Comparison of ENCODE assay signal across 29 mouse cellular contexts in genomic region chr19:4898972-4899371, GRCm38 (mm10). TPM values are rescaled to one million over a fixed set of nuclear protein-coding genes. Genes with fewer than 3 reads are reported as not detected.
DNase-seq lines count a peak whose midpoint lies in the region; ATAC-seq and TF ChIP-seq lines count a peak whose summit lies in the region.
"Had no signal": no experiment of that assay in that cellular context is flagged by ENCODE, and none has a peak within 500 bp of the region (broad histone marks: within the 10 kb centered on the region; RNA-seq: fewer than 3 reads in every experiment).

No protein-coding gene starts in this region.

- no peak overlapping the region for H3K4me2 ChIP-seq in embryonic facial prominence, embryonic 14.5 days (ENCODE audit: low read depth, low read length)
- H3K4me2 ChIP-seq in kidney, embryonic 15.5 days = no peak overlapping the region
- no peak overlapping the region for H3K4me2 ChIP-seq in limb, embryonic 14.5 days (replicated peaks; ENCODE audit: low read depth, low read length, severe bottlenecking)
- H3K4me2 ChIP-seq in forebrain, postnatal 0 days (ENCODE audit: low read depth) = no peak overlapping the region
- H3K4me2 ChIP-seq: embryonic facial prominence, embryonic 13.5 days; forebrain, embryonic 13.5 days; heart, embryonic 13.5 days; hindbrain, embryonic 14.5 days had no signal

- no peaks in the 10 kb centered on the region for H3K4me1 ChIP-seq in embryonic facial prominence, embryonic 14.5 days (ENCODE audit: control insufficient read depth, insufficient read depth, low read length)
- peaks cover 5% of the 10 kb centered on the region for H3K4me1 ChIP-seq in embryonic facial prominence, embryonic 10.5 days
- peaks cover 19% of the 10 kb centered on the region for H3K4me1 ChIP-seq in kidney, embryonic 15.5 days
- H3K4me1 ChIP-seq in limb, embryonic 14.5 days (ENCODE audit: control insufficient read depth, insufficient read depth, low read length) = no peaks in the 10 kb centered on the region
- H3K4me1 ChIP-seq in limb, embryonic 10.5 days = no peaks in the 10 kb centered on the region
- H3K4me1 ChIP-seq in forebrain, postnatal 0 days (ENCODE audit: insufficient read depth) = no peaks in the 10 kb centered on the region
- H3K4me1 ChIP-seq: embryonic facial prominence, embryonic 13.5 days; forebrain, embryonic 10.5 days; forebrain, embryonic 13.5 days; heart, embryonic 13.5 days had no signal

- H3K36me3 ChIP-seq in embryonic facial prominence, embryonic 14.5 days (ENCODE audit: control insufficient read depth, insufficient read depth, low read length) = peaks cover 11% of the 10 kb centered on the region; the same call in 1 of the 2 replicates
- H3K36me3 ChIP-seq in embryonic facial prominence, embryonic 10.5 days (replicated peaks) = peaks cover 37% of the 10 kb centered on the region
- H3K36me3 ChIP-seq in kidney, embryonic 15.5 days = peaks cover 23% of the 10 kb centered on the region; the same call in 1 of the 2 replicates
- H3K36me3 ChIP-seq in limb, embryonic 14.5 days (ENCODE audit: control insufficient read depth, insufficient read depth, low read length) = peaks cover 14% of the 10 kb centered on the region
- peaks cover 19% of the 10 kb centered on the region for H3K36me3 ChIP-seq in limb, embryonic 10.5 days
- H3K36me3 ChIP-seq in forebrain, postnatal 0 days (ENCODE audit: insufficient read depth) = peaks cover 49% of the 10 kb centered on the region

- 0 out of 2 replicates have a peak, but pooled peaks have one; percentile 26 for ATAC-seq in embryonic facial prominence, embryonic 14.5 days (ENCODE audit: low read depth)
- 0 out of 2 replicates have a peak, but pooled peaks have one; percentile 49 for ATAC-seq in kidney, embryonic 15.5 days (replicated peaks; ENCODE audit: low FRiP score)
- peak; percentile 50; the same call in 1 of the 2 replicates for ATAC-seq in limb, embryonic 14.5 days (ENCODE audit: low FRiP score, low read depth)
- ATAC-seq in forebrain, postnatal 0 days = no peak
- ATAC-seq: forebrain, embryonic 13.5 days; forebrain, embryonic 16.5 days; hindbrain, postnatal 0 days; Patski had no signal

- TF ChIP-seq CTCF in forebrain, postnatal 0 days (IDR thresholded peaks at IDR 0.05; ENCODE audit: low read depth) = no peak

- H3K9ac ChIP-seq in embryonic facial prominence, embryonic 14.5 days (ENCODE audit: low read depth, low read length) = no peak overlapping the region
- no peak overlapping the region for H3K9ac ChIP-seq in kidney, embryonic 15.5 days
- no peak overlapping the region for H3K9ac ChIP-seq in limb, embryonic 14.5 days (ENCODE audit: low read depth, low read length, severe bottlenecking)
- no peak overlapping the region for H3K9ac ChIP-seq in forebrain, postnatal 0 days
- H3K9ac ChIP-seq: embryonic facial prominence, embryonic 13.5 days; forebrain, embryonic 13.5 days; heart, embryonic 13.5 days; hindbrain, embryonic 14.5 days had no signal

- no peaks in the 10 kb centered on the region for H3K9me3 ChIP-seq in embryonic facial prominence, embryonic 14.5 days (ENCODE audit: control insufficient read depth, low read length)
- H3K9me3 ChIP-seq in embryonic facial prominence, embryonic 10.5 days = no peaks in the 10 kb centered on the region
- no peaks in the 10 kb centered on the region for H3K9me3 ChIP-seq in kidney, embryonic 15.5 days (replicated peaks)
- no peaks in the 10 kb centered on the region for H3K9me3 ChIP-seq in limb, embryonic 14.5 days (ENCODE audit: control insufficient read depth, low read length)
- H3K9me3 ChIP-seq in limb, embryonic 10.5 days (replicated peaks) = no peaks in the 10 kb centered on the region
- no peaks in the 10 kb centered on the region for H3K9me3 ChIP-seq in forebrain, postnatal 0 days (ENCODE audit: low read length)
- H3K9me3 ChIP-seq: embryonic facial prominence, embryonic 13.5 days; forebrain, embryonic 10.5 days; forebrain, embryonic 13.5 days; G1E; heart, embryonic 10.5 days; heart, embryonic 13.5 days had no signal

- H3K27ac ChIP-seq in embryonic facial prominence, embryonic 14.5 days (replicated peaks; ENCODE audit: low read depth, low read length) = no peak overlapping the region
- H3K27ac ChIP-seq in embryonic facial prominence, embryonic 10.5 days (replicated peaks) = no peak overlapping the region
- H3K27ac ChIP-seq in kidney, embryonic 15.5 days = peak overlapping the region; percentile 41; the same call in 1 of the 2 replicates
- H3K27ac ChIP-seq in limb, embryonic 14.5 days (replicated peaks; ENCODE audit: low read depth, low read length) = no peak overlapping the region
- no peak overlapping the region for H3K27ac ChIP-seq in limb, embryonic 10.5 days
- H3K27ac ChIP-seq in forebrain, postnatal 0 days (ENCODE audit: low read depth, low read length) = no peak overlapping the region
- H3K27ac ChIP-seq: embryonic facial prominence, embryonic 13.5 days; forebrain, embryonic 10.5 days; forebrain, embryonic 13.5 days; heart, adult 2 months; heart, embryonic 10.5 days; heart, embryonic 13.5 days; hindbrain, embryonic 14.5 days; hindbrain, postnatal 0 days had no signal

- 50% methylated on average over 9 of the region's 9 CpGs for WGBS in embryonic facial prominence, embryonic 14.5 days
- WGBS in embryonic facial prominence, embryonic 10.5 days = 73% methylated on average over 9 of the region's 9 CpGs
- WGBS in kidney, embryonic 15.5 days = 31% methylated on average over 9 of the region's 9 CpGs
- WGBS in limb, embryonic 14.5 days = 73% methylated on average over 9 of the region's 9 CpGs
- WGBS in limb, embryonic 10.5 days = 77% methylated on average over 9 of the region's 9 CpGs
- 83% methylated on average over 9 of the region's 9 CpGs for WGBS in forebrain, postnatal 0 days

- H3K4me3 ChIP-seq in embryonic facial prominence, embryonic 14.5 days (ENCODE audit: low read depth, low read length) = no peak overlapping the region
- no peak overlapping the region for H3K4me3 ChIP-seq in embryonic facial prominence, embryonic 10.5 days
- no peak overlapping the region for H3K4me3 ChIP-seq in kidney, embryonic 15.5 days (replicated peaks)
- H3K4me3 ChIP-seq in limb, embryonic 14.5 days (replicated peaks; ENCODE audit: low read length) = no peak overlapping the region
- H3K4me3 ChIP-seq in limb, embryonic 10.5 days = no peak overlapping the region
- no peak overlapping the region for H3K4me3 ChIP-seq in forebrain, postnatal 0 days (ENCODE audit: low read depth, low read length)
- H3K4me3 ChIP-seq: embryonic facial prominence, embryonic 13.5 days; forebrain, embryonic 10.5 days; forebrain, embryonic 13.5 days; heart, adult 2 months; heart, embryonic 10.5 days; heart, embryonic 13.5 days had no signal

- TF ChIP-seq POLR2A in limb, embryonic 14.5 days (IDR thresholded peaks at IDR 0.05; ENCODE audit: borderline replicate concordance, extremely low read depth, insufficient read depth, insufficient read length) = no peak

- peak; percentile 59 for DNase-seq in embryonic facial prominence, embryonic 14.5 days (ENCODE audit: low spot score)
- no peak for DNase-seq in embryonic facial prominence, embryonic 10.5 days (ENCODE audit: low spot score)
- DNase-seq in kidney, postnatal 4 days = no peak
- no peak for DNase-seq in limb, embryonic 14.5 days (ENCODE audit: low spot score)
- DNase-seq in limb, embryonic 10.5 days (ENCODE audit: low spot score) = no peak
- DNase-seq in forebrain, postnatal 0 days = no peak
- DNase-seq in testis, postnatal 14 days (ENCODE audit: low spot score) = no peak
- DNase-seq: adrenal gland, adult 2 months; adrenal gland, postnatal 14 days; cerebellum, adult 11 months; cerebellum, adult 2 months; cerebellum, adult 9-11 months; cerebellum, postnatal 25 days; gastrocnemius, postnatal 36 days; heart, adult 2 months; heart, postnatal 14 days; heart, postnatal 4 days had no signal

- no peaks in the 10 kb centered on the region for H3K27me3 ChIP-seq in embryonic facial prominence, embryonic 14.5 days (replicated peaks; ENCODE audit: control insufficient read depth, insufficient read depth, low read length)
- no peaks in the 10 kb centered on the region for H3K27me3 ChIP-seq in embryonic facial prominence, embryonic 10.5 days (replicated peaks; ENCODE audit: low read depth, poor library complexity, severe bottlenecking)
- no peaks in the 10 kb centered on the region for H3K27me3 ChIP-seq in kidney, embryonic 15.5 days
- no peaks in the 10 kb centered on the region for H3K27me3 ChIP-seq in limb, embryonic 14.5 days (ENCODE audit: control insufficient read depth, insufficient read depth, low read length)
- no peaks in the 10 kb centered on the region for H3K27me3 ChIP-seq in limb, embryonic 10.5 days (ENCODE audit: low read depth, poor library complexity, severe bottlenecking)
- no peaks in the 10 kb centered on the region for H3K27me3 ChIP-seq in forebrain, postnatal 0 days (ENCODE audit: insufficient read depth, low read length)
- H3K27me3 ChIP-seq: CH12.LX; embryonic facial prominence, embryonic 13.5 days; forebrain, embryonic 13.5 days; Patski had no signal

RNA-seq across cellular contexts. Expression of gene Bbs1, which starts 7.5 kb away (rescaled TPM):
- polyA plus RNA-seq in embryonic facial prominence, embryonic 14.5 days (2014; fragmentation: Nextera tagmentation; extraction: Ambion mirVana) = 4.2 and 5.6 TPM in 2 replicates
- 5.8 and 6.1 TPM in 2 replicates for polyA plus RNA-seq in embryonic facial prominence, embryonic 10.5 days (2016; fragmentation: Nextera tagmentation; extraction: Ambion mirVana)
- polyA plus RNA-seq in kidney, embryonic 15.5 days (2015; fragmentation: Nextera tagmentation; extraction: Ambion mirVana) = 5.2 and 6.7 TPM in 2 replicates
- 7.6 and 8.1 TPM in 2 replicates for polyA plus RNA-seq in limb, embryonic 14.5 days (2012; rRNA removed)
- 3.8 and 4.9 TPM in 2 replicates for polyA plus RNA-seq in limb, embryonic 14.5 days (2014; fragmentation: Nextera tagmentation; extraction: Ambion mirVana)
- polyA plus RNA-seq in limb, embryonic 10.5 days (2016; fragmentation: Nextera tagmentation; extraction: Ambion mirVana) = 5.1 and 9.0 TPM in 2 replicates
- total RNA-seq in forebrain, postnatal 0 days (2014; rRNA removed) = 21.7 and 37.7 TPM in 2 replicates
- 5.4 and 7.4 TPM in 2 replicates for polyA plus RNA-seq in forebrain, postnatal 0 days (2015; fragmentation: Nextera tagmentation; extraction: Ambion mirVana)

RNA-seq across cellular contexts. Expression of gene Zdhhc24, which starts 20.5 kb away (rescaled TPM):
- polyA plus RNA-seq in embryonic facial prominence, embryonic 14.5 days (2014; fragmentation: Nextera tagmentation; extraction: Ambion mirVana) = 8.6 and 11.6 TPM in 2 replicates
- polyA plus RNA-seq in embryonic facial prominence, embryonic 10.5 days (2016; fragmentation: Nextera tagmentation; extraction: Ambion mirVana) = 10.3 and 13.3 TPM in 2 replicates
- 10.8 and 12.0 TPM in 2 replicates for polyA plus RNA-seq in kidney, embryonic 15.5 days (2015; fragmentation: Nextera tagmentation; extraction: Ambion mirVana)
- polyA plus RNA-seq in limb, embryonic 14.5 days (2012; rRNA removed) = 22.7 and 30.9 TPM in 2 replicates
- polyA plus RNA-seq in limb, embryonic 14.5 days (2014; fragmentation: Nextera tagmentation; extraction: Ambion mirVana) = 7.7 and 9.7 TPM in 2 replicates
- 7.0 and 8.5 TPM in 2 replicates for polyA plus RNA-seq in limb, embryonic 10.5 days (2016; fragmentation: Nextera tagmentation; extraction: Ambion mirVana)
- total RNA-seq in forebrain, postnatal 0 days (2014; rRNA removed) = 22.2 and 24.1 TPM in 2 replicates
- 9.1 and 15.2 TPM in 2 replicates for polyA plus RNA-seq in forebrain, postnatal 0 days (2015; fragmentation: Nextera tagmentation; extraction: Ambion mirVana)

RNA-seq across cellular contexts. Expression of gene Actn3, which starts 21.3 kb away (rescaled TPM):
- polyA plus RNA-seq in embryonic facial prominence, embryonic 14.5 days (2014; fragmentation: Nextera tagmentation; extraction: Ambion mirVana) = 21.4 TPM in 2 replicates
- polyA plus RNA-seq in embryonic facial prominence, embryonic 10.5 days (2016; fragmentation: Nextera tagmentation; extraction: Ambion mirVana) = 5.0 and 6.7 TPM in 2 replicates
- polyA plus RNA-seq in kidney, embryonic 15.5 days (2015; fragmentation: Nextera tagmentation; extraction: Ambion mirVana) = 10.6 and 12.0 TPM in 2 replicates
- 8.3 and 8.7 TPM in 2 replicates for polyA plus RNA-seq in limb, embryonic 14.5 days (2012; rRNA removed)
- polyA plus RNA-seq in limb, embryonic 14.5 days (2014; fragmentation: Nextera tagmentation; extraction: Ambion mirVana) = 11.9 and 12.9 TPM in 2 replicates
- polyA plus RNA-seq in limb, embryonic 10.5 days (2016; fragmentation: Nextera tagmentation; extraction: Ambion mirVana) = 1.6 and 2.7 TPM in 2 replicates
- 2.6 and 5.1 TPM in 2 replicates for total RNA-seq in forebrain, postnatal 0 days (2014; rRNA removed)
- 1.8 and 2.2 TPM in 2 replicates for polyA plus RNA-seq in forebrain, postnatal 0 days (2015; fragmentation: Nextera tagmentation; extraction: Ambion mirVana)

RNA-seq across cellular contexts. Expression of gene Dpp3, which starts 29.1 kb away (rescaled TPM):
- 78.8 and 95.0 TPM in 2 replicates for polyA plus RNA-seq in embryonic facial prominence, embryonic 14.5 days (2014; fragmentation: Nextera tagmentation; extraction: Ambion mirVana)
- polyA plus RNA-seq in embryonic facial prominence, embryonic 10.5 days (2016; fragmentation: Nextera tagmentation; extraction: Ambion mirVana) = 194 and 203 TPM in 2 replicates
- 96.4 and 108 TPM in 2 replicates for polyA plus RNA-seq in kidney, embryonic 15.5 days (2015; fragmentation: Nextera tagmentation; extraction: Ambion mirVana)
- polyA plus RNA-seq in limb, embryonic 14.5 days (2012; rRNA removed) = 96.5 and 116 TPM in 2 replicates
- 90.9 and 94.0 TPM in 2 replicates for polyA plus RNA-seq in limb, embryonic 14.5 days (2014; fragmentation: Nextera tagmentation; extraction: Ambion mirVana)
- polyA plus RNA-seq in limb, embryonic 10.5 days (2016; fragmentation: Nextera tagmentation; extraction: Ambion mirVana) = 196 and 198 TPM in 2 replicates
- total RNA-seq in forebrain, postnatal 0 days (2014; rRNA removed) = 67.4 and 84.2 TPM in 2 replicates
- polyA plus RNA-seq in forebrain, postnatal 0 days (2015; fragmentation: Nextera tagmentation; extraction: Ambion mirVana) = 75.2 and 76.8 TPM in 2 replicates

RNA-seq across cellular contexts. Expression of gene Peli3, which starts 44.0 kb away (rescaled TPM):
- polyA plus RNA-seq in embryonic facial prominence, embryonic 14.5 days (2014; fragmentation: Nextera tagmentation; extraction: Ambion mirVana) = 2.0 and 2.3 TPM in 2 replicates
- 2.6 and 3.1 TPM in 2 replicates for polyA plus RNA-seq in embryonic facial prominence, embryonic 10.5 days (2016; fragmentation: Nextera tagmentation; extraction: Ambion mirVana)
- polyA plus RNA-seq in kidney, embryonic 15.5 days (2015; fragmentation: Nextera tagmentation; extraction: Ambion mirVana) = 2.9 and 3.0 TPM in 2 replicates
- 2.7 and 5.1 TPM in 2 replicates for polyA plus RNA-seq in limb, embryonic 14.5 days (2012; rRNA removed)
- 1.8 and 2.5 TPM in 2 replicates for polyA plus RNA-seq in limb, embryonic 14.5 days (2014; fragmentation: Nextera tagmentation; extraction: Ambion mirVana)
- polyA plus RNA-seq in limb, embryonic 10.5 days (2016; fragmentation: Nextera tagmentation; extraction: Ambion mirVana) = 1.4 and 2.1 TPM in 2 replicates
- 11.5 and 13.2 TPM in 2 replicates for total RNA-seq in forebrain, postnatal 0 days (2014; rRNA removed)
- polyA plus RNA-seq in forebrain, postnatal 0 days (2015; fragmentation: Nextera tagmentation; extraction: Ambion mirVana) = 7.7 and 10.9 TPM in 2 replicates
- polyA plus RNA-seq: G1E had no signal
